Mouse (Mus musculus) midbrain, embryonic 10.5 days (tissue): ENCODE measurements at regions not wholly inside any gene's neighbourhood (a gene's known extent, or its start where the extent isn't known, plus 50 kb on each side); places are given as distances from the start of the nearest gene placed in this dataset.

ENCODE experiments used
- DNase-seq: peaks from one replicate; pipeline ENCODE4 v3.0.0-alpha.2; 2017; ENCODE audit warnings: low spot score
- H3K27ac ChIP-seq: fragments of 300-500 bp; sonication (generic); replicated peaks from 2 replicates; pipeline ENCODE4 v1.5.1; 2016; ENCODE audit warnings: mild to moderate bottlenecking
- H3K27me3 ChIP-seq: fragments of 300-500 bp; sonication (generic); 2 replicates; pipeline ENCODE4 v1.6.1; 2016; ENCODE audit warnings: low read depth, mild to moderate bottlenecking; ENCODE audit not compliant: poor library complexity, severe bottlenecking
- H3K36me3 ChIP-seq: fragments of 300-500 bp; sonication (generic); 2 replicates; pipeline ENCODE4 v1.6.1; 2016; ENCODE audit warnings: mild to moderate bottlenecking, moderate library complexity
- H3K4me1 ChIP-seq: fragments of 300-500 bp; sonication (generic); 2 replicates; pipeline ENCODE4 v1.6.1; 2016
- H3K4me3 ChIP-seq: fragments of 300-500 bp; sonication (generic); 2 replicates; pipeline ENCODE4 v1.5.1; 2016; ENCODE audit warnings: mild to moderate bottlenecking, moderate library complexity
- H3K9me3 ChIP-seq: fragments of 300-500 bp; sonication (generic); replicated peaks from 2 replicates; pipeline ENCODE4 v1.6.1; 2016; ENCODE audit warnings: mild to moderate bottlenecking
- WGBS: fragments of 180-500 bp; shearing (Covaris S2); methylation state at CpG from one replicate; pipeline ENCODE4 v1.1.7; 2016; 5-methylcytosine and 5-hydroxymethylcytosine counted together

DNA sequence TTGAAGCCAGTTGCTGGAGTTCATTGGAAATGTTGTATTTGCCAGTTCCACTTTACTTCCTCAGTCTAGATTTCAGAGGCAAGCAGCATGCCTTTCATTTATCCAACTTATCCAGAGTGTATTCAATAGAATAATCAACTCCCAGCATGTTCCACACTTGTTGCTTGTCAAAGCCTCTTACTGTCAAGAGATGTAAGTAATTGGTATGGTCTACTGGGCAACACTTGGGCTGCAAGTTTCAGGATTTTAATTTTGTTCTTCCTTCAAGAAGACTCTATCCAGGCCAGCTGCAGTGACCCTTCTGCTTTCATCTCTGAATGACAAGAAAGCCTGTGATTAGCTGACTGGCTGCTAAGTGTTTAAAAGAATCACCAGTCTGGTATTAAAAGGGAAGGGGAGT, 3131.6 kb upstream of the Lrrc6 start:
- H3K4me3 ChIP-seq, result no peak overlapping the region
- DNase-seq, result peak; percentile 19
- peaks cover 6% of the 10 kb centered on the region; the same call in 1 of the 2 replicates for H3K27me3 ChIP-seq
- H3K27ac ChIP-seq, result no peak overlapping the region
- H3K9me3 ChIP-seq, result no peaks in the 10 kb centered on the region
- peaks cover 9% of the 10 kb centered on the region; the same call in 1 of the 2 replicates for H3K4me1 ChIP-seq
- no peaks in the 10 kb centered on the region for H3K36me3 ChIP-seq

- H3K4me3 ChIP-seq, result no peak overlapping the region
- WGBS, result 88% methylated on average over 2 of the region's 2 CpGs
- H3K4me1 ChIP-seq, result no peaks in the 10 kb centered on the region
- no peak for DNase-seq
- no peaks in the 10 kb centered on the region for H3K27me3 ChIP-seq
- H3K9me3 ChIP-seq, result no peaks in the 10 kb centered on the region
- no peaks in the 10 kb centered on the region for H3K36me3 ChIP-seq
- H3K27ac ChIP-seq, result no peak overlapping the region
Measured at GRCm38 (mm10) chr15:69617998-69618397, 3117.3 kb upstream of the Lrrc6 start.

DNA sequence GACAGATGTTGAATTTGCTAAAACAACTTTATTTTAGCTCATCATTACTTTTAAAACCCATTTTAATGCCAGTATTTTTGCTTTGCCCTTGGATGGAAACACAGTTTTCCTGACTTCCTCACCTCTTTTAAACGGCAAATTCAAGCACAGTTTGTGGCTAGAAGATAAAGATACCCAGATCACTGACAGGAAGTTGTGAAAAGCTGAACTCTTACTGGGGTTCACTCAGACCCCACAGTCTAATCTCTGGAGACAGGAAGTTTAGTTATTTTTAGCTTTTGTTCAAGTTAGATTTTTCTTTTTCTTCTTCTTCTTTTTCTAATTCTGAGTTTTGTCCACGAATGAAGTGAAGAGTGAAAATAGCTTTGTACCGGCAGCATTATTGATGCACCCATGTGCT, 3113.3 kb upstream of the Lrrc6 start:
- DNase-seq, result no peak
- Histone ChIP-seq H3K9me3 (no peaks in the 10 kb centered on the region), H3K36me3 (no peaks in the 10 kb centered on the region), H3K4me3 (no peak overlapping the region), H3K27me3 (no peaks in the 10 kb centered on the region), H3K27ac (no peak overlapping the region), H3K4me1 (no peaks in the 10 kb centered on the region)
- WGBS, result 93% methylated on average over 3 of the region's 3 CpGs

DNA sequence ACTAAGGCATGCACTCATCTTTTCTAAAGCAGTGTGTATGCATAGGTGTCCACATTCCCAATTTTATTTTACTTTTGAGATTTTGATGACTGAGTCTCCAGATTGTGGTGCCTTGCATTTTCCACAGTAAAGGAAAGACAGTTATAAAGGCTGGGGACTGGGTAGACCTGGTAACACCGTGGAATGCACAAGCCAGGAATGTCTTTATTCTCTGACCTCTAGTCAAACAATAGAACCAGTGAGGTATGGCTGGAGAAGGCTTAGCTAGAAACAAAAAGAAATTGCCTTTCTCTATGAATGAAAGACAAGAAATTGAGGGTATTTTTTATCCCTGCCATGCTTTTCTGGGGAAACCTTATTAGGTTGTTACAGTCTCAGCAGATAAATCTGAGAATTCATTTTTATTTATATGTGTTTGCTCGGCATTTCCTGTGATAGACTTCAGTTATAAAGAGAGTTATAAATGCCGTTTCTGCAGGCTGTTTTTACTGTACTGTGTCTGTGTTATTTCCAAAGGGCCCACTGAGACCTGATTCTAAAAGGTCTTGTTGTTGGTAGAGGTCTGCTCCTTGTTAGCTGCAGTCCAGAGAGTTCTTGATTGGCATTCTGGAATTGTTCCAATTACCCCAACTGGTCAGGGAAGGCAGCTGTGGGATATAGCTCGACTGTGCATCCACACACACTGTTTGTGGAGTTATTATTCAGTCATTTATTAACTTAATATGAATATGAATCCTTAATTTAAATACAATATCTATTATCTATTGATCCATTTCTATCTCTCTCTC, 3090.7 kb upstream of the Lrrc6 start:
- Histone ChIP-seq H3K36me3 (no peaks in the 10 kb centered on the region), H3K27me3 (peaks cover 31% of the 10 kb centered on the region), H3K4me1 (peaks cover 31% of the 10 kb centered on the region), H3K4me3 (no peak overlapping the region), H3K9me3 (no peaks in the 10 kb centered on the region), H3K27ac (peak overlapping the region; percentile 75)
- 25% methylated on average over 4 of the region's 4 CpGs for WGBS
- peak; percentile 29 for DNase-seq

DNA sequence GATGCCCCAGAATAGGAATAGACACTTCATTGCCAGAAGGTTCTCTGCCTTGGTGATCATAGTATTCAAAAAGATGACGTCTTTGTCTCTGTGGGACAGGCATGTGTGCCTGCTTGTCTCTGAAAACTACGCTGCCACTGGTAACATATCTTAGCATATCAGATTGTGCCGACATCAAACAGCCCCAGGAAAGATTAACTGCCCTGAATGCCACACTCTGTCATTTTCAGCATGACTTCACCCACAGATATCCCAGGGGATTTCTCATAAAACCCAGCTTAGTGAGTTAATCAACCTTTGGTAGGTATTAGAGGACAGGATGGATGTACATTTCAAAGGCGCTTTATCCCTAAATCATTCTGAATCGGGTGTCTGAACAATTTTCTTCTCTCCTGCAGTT, 3087.4 kb upstream of the Lrrc6 start:
- Histone ChIP-seq H3K36me3 (no peaks in the 10 kb centered on the region), H3K4me3 (no peak overlapping the region), H3K4me1 (peaks cover 31% of the 10 kb centered on the region), H3K27ac (no peak overlapping the region), H3K9me3 (no peaks in the 10 kb centered on the region), H3K27me3 (peaks cover 41% of the 10 kb centered on the region)
- peak; percentile 20 for DNase-seq
- WGBS, result 33% methylated on average over 5 of the region's 5 CpGs

DNA sequence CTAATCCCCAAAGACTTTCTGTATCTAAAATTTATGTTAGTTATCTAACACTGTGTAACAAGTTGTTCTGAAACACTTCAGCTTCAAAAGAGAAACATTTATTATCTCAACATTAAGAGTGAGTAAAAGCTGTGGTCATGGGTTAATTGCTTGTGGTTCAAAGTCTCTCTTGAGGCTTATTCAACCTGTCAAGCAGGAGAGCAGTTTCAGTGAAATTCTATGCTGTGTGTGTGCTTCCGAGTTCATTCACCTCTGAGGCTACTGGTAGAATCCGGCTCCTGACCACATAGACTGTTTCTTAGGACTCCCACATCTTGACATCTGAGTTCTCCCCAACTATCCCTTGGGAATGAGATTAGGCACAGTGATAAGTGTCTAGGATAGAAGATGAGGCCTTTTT, 3076.0 kb upstream of the Lrrc6 start:
- peaks cover 25% of the 10 kb centered on the region for H3K4me1 ChIP-seq
- 50% methylated on average over 2 of the region's 2 CpGs for WGBS

DNA sequence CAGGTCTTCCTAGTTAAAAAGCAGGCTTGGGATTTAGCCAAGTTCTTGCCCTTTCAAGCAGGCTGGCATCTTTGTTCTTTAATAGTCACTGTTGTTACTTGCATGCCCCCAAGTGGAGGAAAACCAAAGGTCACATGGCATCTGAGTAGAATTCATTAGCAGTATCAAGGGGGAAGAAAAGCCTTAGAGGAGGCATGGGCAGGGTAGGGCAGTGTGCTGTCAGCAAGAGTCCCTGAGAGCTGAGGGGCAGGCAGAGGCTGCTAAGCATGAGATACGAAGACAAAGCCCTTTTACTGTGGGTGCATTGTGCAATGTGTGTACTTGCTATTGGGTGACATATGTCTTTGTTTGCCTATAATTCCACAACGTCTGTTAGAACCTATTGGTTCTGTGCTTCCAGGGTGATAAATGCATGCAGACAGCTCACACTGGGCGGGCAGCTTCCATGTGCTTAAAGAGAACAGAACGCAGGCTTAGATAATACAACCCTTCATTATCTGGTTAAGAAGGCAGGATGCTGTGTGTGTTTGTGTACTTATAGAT, 3075.0 kb upstream of the Lrrc6 start:
- Histone ChIP-seq H3K36me3 (no peaks in the 10 kb centered on the region), H3K27ac (0 out of 2 replicates have a peak overlapping the region, but pooled peaks have one; percentile 6), H3K4me1 (peaks cover 25% of the 10 kb centered on the region), H3K4me3 (no peak overlapping the region), H3K27me3 (no peaks in the 10 kb centered on the region), H3K9me3 (no peaks in the 10 kb centered on the region)
- WGBS, result 24% methylated on average over 4 of the region's 4 CpGs
- DNase-seq, result peak; percentile 66

More for the DNA sequence above, 3076.0 kb upstream of the Lrrc6 start:
- DNase-seq, result no peak
- H3K36me3 ChIP-seq, result no peaks in the 10 kb centered on the region
- H3K9me3 ChIP-seq, result no peaks in the 10 kb centered on the region
- H3K4me3 ChIP-seq, result no peak overlapping the region
- H3K27ac ChIP-seq, result no peak overlapping the region
- H3K27me3 ChIP-seq, result no peaks in the 10 kb centered on the region; the same call in 1 of the 2 replicates

- WGBS, result 84% methylated on average over 3 of the region's 3 CpGs
- H3K27ac ChIP-seq, result no peak overlapping the region
Measured at GRCm38 (mm10) chr15:69554171-69554570, 3053.5 kb upstream of the Lrrc6 start.

DNA sequence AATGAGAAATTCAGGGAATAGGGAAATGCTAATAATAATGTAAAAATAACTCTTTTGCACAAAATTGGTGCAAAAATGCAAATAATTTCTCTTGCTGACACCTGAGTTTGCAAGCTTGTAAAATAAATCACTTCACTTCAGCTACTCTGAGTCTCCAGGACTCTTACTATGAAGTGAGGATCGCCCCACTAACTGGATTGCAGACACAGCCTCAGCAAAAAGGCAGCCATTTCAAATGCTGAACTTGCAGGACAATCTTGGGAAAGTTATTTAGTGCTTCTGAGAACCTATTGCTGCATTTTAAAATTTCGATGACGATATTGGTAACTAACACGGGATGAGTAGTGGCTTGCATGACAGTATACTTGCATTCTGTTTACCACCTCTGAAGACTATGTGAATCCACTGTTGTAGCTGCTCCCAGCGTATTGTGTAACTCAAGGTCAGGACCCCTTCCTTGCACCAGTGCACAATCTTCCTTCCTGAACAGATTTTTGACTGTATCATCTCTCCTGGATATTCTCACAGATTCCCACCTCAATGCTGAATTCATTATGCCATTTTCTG, 3051.4 kb upstream of the Lrrc6 start:
- 78% methylated on average over 5 of the region's 5 CpGs for WGBS
- H3K27me3 ChIP-seq, result no peaks in the 10 kb centered on the region
- DNase-seq, result no peak
- H3K4me1 ChIP-seq, result peaks cover 6% of the 10 kb centered on the region; the same call in 1 of the 2 replicates
- peak overlapping the region; percentile 33; the same call in 1 of the 2 replicates for H3K27ac ChIP-seq
- no peaks in the 10 kb centered on the region for H3K9me3 ChIP-seq
- H3K4me3 ChIP-seq, result no peak overlapping the region
- no peaks in the 10 kb centered on the region for H3K36me3 ChIP-seq

More at GRCm38 (mm10) chr15:69554171-69554570, 3053.5 kb upstream of the Lrrc6 start:
- Histone ChIP-seq H3K27me3 (no peaks in the 10 kb centered on the region), H3K36me3 (no peaks in the 10 kb centered on the region), H3K4me1 (peaks cover 6% of the 10 kb centered on the region; the same call in 1 of the 2 replicates), H3K4me3 (no peak overlapping the region), H3K9me3 (no peaks in the 10 kb centered on the region)
- DNase-seq, result no peak

- WGBS, result 80% methylated on average over 1 of the region's 1 CpGs
- Histone ChIP-seq H3K27ac (no peak overlapping the region), H3K4me1 (peaks cover 6% of the 10 kb centered on the region; the same call in 1 of the 2 replicates), H3K9me3 (no peaks in the 10 kb centered on the region), H3K27me3 (no peaks in the 10 kb centered on the region), H3K4me3 (no peak overlapping the region), H3K36me3 (no peaks in the 10 kb centered on the region)
- no peak for DNase-seq
Measured at GRCm38 (mm10) chr15:69551012-69551411, 3050.3 kb upstream of the Lrrc6 start.

DNA sequence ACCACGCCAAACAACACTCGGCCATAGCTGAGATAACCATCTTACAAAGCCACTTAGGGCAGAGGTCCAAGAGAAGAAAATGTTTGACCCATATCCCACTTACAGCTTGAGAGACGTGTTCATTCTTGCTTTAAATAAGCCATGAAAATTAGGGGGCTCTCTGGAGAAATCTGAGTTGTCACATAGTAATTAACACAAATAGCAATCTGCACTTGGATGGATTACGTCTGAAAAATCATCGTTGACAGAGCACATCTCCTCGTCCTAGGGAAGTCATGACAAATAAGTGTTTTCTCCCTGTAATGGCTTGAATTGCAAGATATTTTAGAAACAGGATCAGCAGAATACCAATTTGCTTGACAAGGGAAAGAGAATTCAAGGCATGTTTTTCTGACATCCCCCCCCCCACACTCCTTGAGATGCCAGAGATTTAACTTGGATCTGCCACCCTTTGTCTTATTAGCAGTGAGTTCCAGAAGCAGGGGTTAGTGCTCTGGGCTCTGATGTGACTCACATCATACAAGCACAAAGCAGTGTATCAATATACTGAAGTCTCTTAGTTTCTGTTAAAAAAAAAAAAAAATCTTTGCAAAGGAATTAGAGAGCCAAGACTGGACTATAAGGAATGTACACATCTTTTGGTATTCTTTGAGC, 3025.9 kb upstream of the Lrrc6 start:
- Histone ChIP-seq H3K36me3 (no peaks in the 10 kb centered on the region), H3K27me3 (no peaks in the 10 kb centered on the region), H3K4me3 (no peak overlapping the region), H3K4me1 (no peaks in the 10 kb centered on the region), H3K27ac (no peak overlapping the region), H3K9me3 (no peaks in the 10 kb centered on the region)
- WGBS, result 83% methylated on average over 6 of the region's 6 CpGs
- DNase-seq, result no peak

DNA sequence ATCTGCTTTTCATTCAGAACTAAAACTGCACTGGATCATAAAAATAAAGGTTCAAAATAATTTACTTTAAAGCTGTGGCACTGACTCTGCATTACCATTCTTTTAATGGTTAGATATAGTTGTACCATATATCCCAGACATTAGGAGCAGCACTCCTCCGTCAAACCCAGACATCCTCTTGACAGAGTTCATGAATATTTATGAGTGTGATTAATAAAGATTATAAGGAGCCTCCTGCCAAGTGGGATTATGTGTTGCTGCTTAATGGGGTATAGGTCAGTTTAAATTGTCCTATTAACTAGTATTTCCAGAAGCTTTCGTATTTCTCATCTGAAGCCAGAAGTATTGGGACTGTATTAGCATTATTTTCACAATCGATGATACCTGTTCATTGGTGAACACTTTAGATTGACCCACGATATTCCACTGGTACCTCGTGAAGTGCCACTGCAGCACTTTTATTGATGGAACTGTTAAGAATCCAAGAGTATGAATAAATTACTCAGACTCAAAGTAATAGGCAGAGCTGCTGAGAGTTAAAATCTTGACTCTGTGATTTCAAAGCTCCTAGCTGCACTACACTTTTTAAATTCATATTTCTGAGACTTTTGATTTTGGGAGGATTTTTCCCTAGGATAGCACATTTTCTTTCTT, 2983.8 kb upstream of the Lrrc6 start:
- H3K4me1 ChIP-seq, result peaks cover 5% of the 10 kb centered on the region; the same call in 1 of the 2 replicates
- H3K27me3 ChIP-seq, result no peaks in the 10 kb centered on the region
- no peak overlapping the region for H3K4me3 ChIP-seq
- WGBS, result 71% methylated on average over 5 of the region's 5 CpGs
- H3K36me3 ChIP-seq, result no peaks in the 10 kb centered on the region
- H3K27ac ChIP-seq, result no peak overlapping the region
- DNase-seq, result no peak
- no peaks in the 10 kb centered on the region for H3K9me3 ChIP-seq
